Mouse (Mus musculus) cerebellum, postnatal 4 days (tissue): ENCODE measurements around the gene Kif22.
"Not testable (repeated sequence)": the region's sequence is repeated elsewhere in the genome, so short reads cannot be mapped to it uniquely, and the experiment has no call there.

Experiments
- DNase-seq, 2 experiments: peaks; one replicate each; pipeline ENCODE4 v3.0.0; 2022; ENCODE audit warnings: low spot score in 2 of 2, mixed read lengths in 1 of 2

The Kif22 gene

GRCm38 (mm10) chr7:127041851-127042672, at the start of gene Kif22:
Gene Kif22, minus strand, starts transcription at chr7:127042471.
- DNase-seq = peak; percentile 81 to 92

- DNase-seq = no peak
These were observed 49.0 kb upstream of the Kif22 start, which contains the start of gene AI467606 for GRCm38 (mm10) chr7:127091114-127091896. Gene AI467606, plus strand, starts transcription at chr7:127091359.

GRCm38 (mm10) chr7:127090154-127091113, 48.2 kb upstream of the Kif22 start:
- no peak for DNase-seq

- no peak for DNase-seq
These were observed 46.9 kb upstream of the Kif22 start for GRCm38 (mm10) chr7:127088901-127089845.

GRCm38 (mm10) chr7:127088083-127088482, 45.8 kb upstream of the Kif22 start:
- DNase-seq = no peak

- not testable (repeated sequence) for DNase-seq
These were observed 45.2 kb upstream of the Kif22 start, which contains the start of gene Zg16 for GRCm38 (mm10) chr7:127087278-127088010. Gene Zg16, minus strand, starts transcription at chr7:127087328.

- DNase-seq = not testable (repeated sequence)
These were observed 43.5 kb upstream of the Kif22 start for GRCm38 (mm10) chr7:127085751-127086150.

GRCm38 (mm10) chr7:127084794-127085193, 42.5 kb upstream of the Kif22 start:
- no peak for DNase-seq

- no peak for DNase-seq
These were observed 41.4 kb upstream of the Kif22 start for GRCm38 (mm10) chr7:127083689-127084088.

GRCm38 (mm10) chr7:127082995-127083394, 40.7 kb upstream of the Kif22 start:
- DNase-seq = no peak

GRCm38 (mm10) chr7:127082271-127082670, 40.0 kb upstream of the Kif22 start:
- DNase-seq = no peak

- no peak for DNase-seq
These were observed 37.8 kb upstream of the Kif22 start for GRCm38 (mm10) chr7:127080045-127080444.

GRCm38 (mm10) chr7:127077692-127078091, 35.4 kb upstream of the Kif22 start:
- DNase-seq = no peak

- DNase-seq = no peak
These were observed 33.9 kb upstream of the Kif22 start for GRCm38 (mm10) chr7:127076188-127076587.

- DNase-seq = no peak
These were observed 30.9 kb upstream of the Kif22 start for GRCm38 (mm10) chr7:127073221-127073620.

GRCm38 (mm10) chr7:127070871-127071413, 28.7 kb upstream of the Kif22 start:
- no peak for DNase-seq

GRCm38 (mm10) chr7:127066317-127066716, 24.0 kb upstream of the Kif22 start:
- DNase-seq = no peak

- no peak for DNase-seq
These were observed 23.3 kb upstream of the Kif22 start for GRCm38 (mm10) chr7:127065538-127065937.

- DNase-seq = no peak
These were observed 12.8 kb upstream of the Kif22 start for GRCm38 (mm10) chr7:127055026-127055585.
